Mouse (Mus musculus) limb, embryonic 15.5 days (tissue): ENCODE measurements at regions not wholly inside any gene's neighbourhood (a gene's known extent, or its start where the extent isn't known, plus 50 kb on each side); places are given as distances from the start of the nearest gene placed in this dataset.
"Not testable (repeated sequence)": the region's sequence is repeated elsewhere in the genome, so short reads cannot be mapped to it uniquely, and the experiment has no call there.

ENCODE experiments used
- ATAC-seq: fragments of 200-750 bp; cut with Nextera tagmentation; 2 replicates; pipeline ENCODE4 v1.8.0; 2017; ENCODE audit warnings: low read depth, moderate TSS enrichment; ENCODE audit not compliant: insufficient number of reproducible peaks, low FRiP score, low TSS enrichment
- H3K27ac ChIP-seq: fragments of 300-500 bp; sonication (generic); 2 replicates; pipeline ENCODE4 v1.5.1; 2015; ENCODE audit warnings: moderate library complexity, mild to moderate bottlenecking, inconsistent platforms
- H3K27me3 ChIP-seq: fragments of 300-500 bp; sonication (generic); 2 replicates; pipeline ENCODE4 v1.6.1; 2015; ENCODE audit warnings: inconsistent platforms
- H3K36me3 ChIP-seq: fragments of 300-500 bp; sonication (generic); 2 replicates; pipeline ENCODE4 v1.6.1; 2015; ENCODE audit warnings: inconsistent platforms
- H3K4me1 ChIP-seq: fragments of 300-500 bp; sonication (generic); 2 replicates; pipeline ENCODE4 v1.6.1; 2015; ENCODE audit warnings: inconsistent platforms
- H3K4me2 ChIP-seq: fragments of 300-500 bp; sonication (generic); 2 replicates; pipeline ENCODE4 v1.6.1; 2015; ENCODE audit warnings: mild to moderate bottlenecking, inconsistent platforms
- H3K4me3 ChIP-seq: fragments of 300-500 bp; sonication (generic); 2 replicates; pipeline ENCODE4 v1.5.1; 2015; ENCODE audit warnings: mild to moderate bottlenecking, inconsistent platforms
- H3K9ac ChIP-seq: fragments of 300-500 bp; sonication (generic); 2 replicates; pipeline ENCODE4 v1.6.1; 2015; ENCODE audit warnings: inconsistent platforms
- H3K9me3 ChIP-seq: fragments of 300-500 bp; sonication (generic); 2 replicates; pipeline ENCODE4 v1.6.1; 2016; ENCODE audit warnings: inconsistent platforms
- WGBS: fragments of 180-500 bp; shearing (Covaris S2); methylation state at CpG from one replicate; pipeline ENCODE4 v1.1.7; 2015; 5-methylcytosine and 5-hydroxymethylcytosine counted together

DNA sequence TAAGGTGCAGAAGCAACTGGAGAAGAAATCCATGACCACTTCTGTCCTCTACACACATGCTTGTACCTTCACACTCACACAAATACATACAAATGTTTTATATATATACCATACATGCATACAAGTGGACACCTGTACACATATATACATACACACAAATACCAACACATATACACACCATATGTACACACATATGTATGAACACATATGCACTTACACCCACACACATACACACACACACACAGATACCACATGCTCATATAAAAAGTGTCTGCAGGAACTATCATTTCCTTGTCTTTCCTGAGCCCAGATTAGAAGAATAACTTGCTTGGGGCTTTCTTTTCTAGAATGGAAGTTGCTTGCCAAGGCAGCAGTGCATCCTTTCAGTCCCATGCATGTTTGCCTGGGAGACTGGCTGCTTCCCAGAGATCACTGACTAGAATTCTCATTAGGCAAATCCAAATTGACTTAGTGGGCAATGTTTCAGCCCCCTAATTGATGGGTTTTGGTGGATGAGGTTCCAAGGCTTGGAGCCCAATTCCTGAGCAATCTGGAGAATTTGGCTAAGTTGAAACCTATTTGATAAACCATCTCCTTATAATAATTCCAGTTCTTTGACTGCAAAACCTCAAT is 169.2 kb upstream of the Hddc2 start:
- ATAC-seq: no peak
- Histone ChIP-seq H3K27ac (no peak overlapping the region), H3K4me2 (no peak overlapping the region), H3K4me3 (no peak overlapping the region), H3K36me3 (no peaks in the 10 kb centered on the region), H3K9ac (no peak overlapping the region), H3K4me1 (no peaks in the 10 kb centered on the region), H3K9me3 (no peaks in the 10 kb centered on the region), H3K27me3 (no peaks in the 10 kb centered on the region)

DNA sequence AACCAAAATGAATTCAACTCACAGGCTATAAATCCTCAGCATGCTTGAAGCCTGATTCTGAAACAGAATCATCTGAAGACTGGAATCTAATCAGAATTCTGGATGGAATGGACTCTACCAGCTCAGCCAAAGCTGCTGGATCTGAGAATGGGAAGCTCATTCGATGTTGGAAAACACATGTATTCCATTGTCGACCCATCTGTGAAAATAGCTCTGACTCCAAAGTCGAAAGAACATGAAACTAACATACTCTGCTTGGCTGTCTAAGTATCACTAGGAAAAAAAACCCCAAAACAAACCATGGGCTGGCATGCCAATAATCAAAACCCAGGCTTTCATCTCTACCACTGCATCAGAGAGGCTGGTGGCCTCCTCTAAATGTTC is 168.7 kb upstream of the Hddc2 start:
- Histone ChIP-seq H3K27ac (no peak overlapping the region), H3K36me3 (no peaks in the 10 kb centered on the region), H3K9ac (no peak overlapping the region), H3K4me2 (no peak overlapping the region), H3K9me3 (no peaks in the 10 kb centered on the region), H3K4me3 (no peak overlapping the region), H3K27me3 (no peaks in the 10 kb centered on the region), H3K4me1 (no peaks in the 10 kb centered on the region)
- no peak for ATAC-seq
- 68% methylated on average over 3 of the region's 3 CpGs for WGBS

DNA sequence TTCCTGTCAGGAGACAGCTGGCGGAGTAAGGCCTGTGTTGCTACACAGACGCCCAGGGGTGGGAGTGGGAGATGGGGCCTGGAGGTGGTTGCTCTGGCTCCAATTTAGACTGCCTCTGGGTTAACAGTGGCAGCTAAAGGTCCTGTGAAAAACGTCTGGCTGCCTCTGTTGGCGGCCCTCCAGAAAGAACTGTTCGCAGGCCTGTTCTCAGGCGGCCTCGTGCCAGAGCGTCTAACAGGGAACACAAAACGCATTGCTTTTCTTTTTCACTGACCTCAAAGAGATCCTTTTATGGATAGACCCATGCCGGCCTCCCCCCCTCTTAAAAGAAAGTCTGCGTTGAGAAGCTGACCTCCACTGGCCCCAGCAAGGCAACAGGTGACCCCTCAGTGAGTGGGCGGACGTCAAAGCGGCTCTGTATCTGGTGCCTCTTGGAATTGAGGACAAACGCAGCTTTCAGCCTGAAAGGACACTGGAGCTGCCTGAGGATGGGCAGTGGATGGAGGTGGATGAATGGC is 140.0 kb upstream of the Hddc2 start:
- no peak overlapping the region for H3K4me2 ChIP-seq
- H3K4me1 ChIP-seq: peaks cover 12% of the 10 kb centered on the region
- H3K36me3 ChIP-seq: no peaks in the 10 kb centered on the region
- H3K27ac ChIP-seq: peak overlapping the region; percentile 40
- no peak overlapping the region for H3K4me3 ChIP-seq
- ATAC-seq: peak; percentile 83; the same call in 1 of the 2 replicates
- no peaks in the 10 kb centered on the region for H3K9me3 ChIP-seq
- H3K9ac ChIP-seq: no peak overlapping the region
- WGBS: 28% methylated on average over 15 of the region's 15 CpGs
- no peaks in the 10 kb centered on the region for H3K27me3 ChIP-seq

DNA sequence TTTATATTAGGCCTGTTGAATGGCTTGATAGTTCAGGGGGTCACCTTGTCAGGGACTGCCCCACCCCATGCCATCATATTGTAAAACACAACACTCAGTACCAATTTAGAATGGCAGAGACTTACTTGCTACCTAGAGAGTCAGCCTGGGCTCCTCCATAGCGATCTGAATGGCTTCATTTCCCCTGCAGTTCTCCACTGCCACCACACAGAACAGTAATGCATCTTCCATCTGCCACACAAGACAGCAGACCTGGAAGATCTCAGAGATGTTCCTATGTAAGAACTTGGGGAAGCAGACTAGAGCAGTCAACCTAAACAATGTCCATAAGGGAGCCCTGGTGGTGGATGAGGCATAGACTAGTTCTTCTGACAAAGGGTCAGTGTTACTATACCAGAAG is 123.6 kb upstream of the Hddc2 start:
- no peak for ATAC-seq

DNA sequence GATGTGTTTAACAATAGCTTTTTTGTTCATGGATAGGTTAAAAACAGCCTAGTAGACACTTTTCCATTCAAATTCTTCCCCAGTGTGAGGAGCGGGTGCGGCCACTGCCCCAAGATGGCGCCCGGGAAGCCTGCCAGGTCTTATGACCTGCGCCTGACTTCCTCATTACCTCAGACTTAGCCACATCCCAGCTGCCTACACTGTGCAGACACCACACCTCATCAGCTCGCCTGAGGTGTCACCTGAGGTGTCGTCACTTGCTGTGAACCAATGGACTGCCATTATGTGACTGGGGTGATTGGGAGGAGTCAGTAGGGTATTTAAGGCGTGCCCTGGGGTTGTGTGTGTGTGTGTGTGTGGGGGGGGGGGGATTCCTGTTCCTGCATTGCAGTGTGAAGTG is 101.0 kb upstream of the Hddc2 start:
- not testable (repeated sequence) for H3K27me3 ChIP-seq, H3K4me2 ChIP-seq, H3K4me3 ChIP-seq, H3K9ac ChIP-seq, H3K36me3 ChIP-seq, H3K27ac ChIP-seq, H3K9me3 ChIP-seq, H3K4me1 ChIP-seq, ATAC-seq
- 88% methylated on average over 8 of the region's 8 CpGs for WGBS

More for the DNA sequence above, 123.6 kb upstream of the Hddc2 start:
- H3K9me3 ChIP-seq: no peaks in the 10 kb centered on the region
- H3K27me3 ChIP-seq: no peaks in the 10 kb centered on the region
- no peak overlapping the region for H3K4me3 ChIP-seq
- no peak overlapping the region for H3K9ac ChIP-seq
- H3K27ac ChIP-seq: no peak overlapping the region
- H3K36me3 ChIP-seq: no peaks in the 10 kb centered on the region
- no peaks in the 10 kb centered on the region for H3K4me1 ChIP-seq
- H3K4me2 ChIP-seq: no peak overlapping the region
- 35% methylated on average over 1 of the region's 1 CpGs for WGBS

DNA sequence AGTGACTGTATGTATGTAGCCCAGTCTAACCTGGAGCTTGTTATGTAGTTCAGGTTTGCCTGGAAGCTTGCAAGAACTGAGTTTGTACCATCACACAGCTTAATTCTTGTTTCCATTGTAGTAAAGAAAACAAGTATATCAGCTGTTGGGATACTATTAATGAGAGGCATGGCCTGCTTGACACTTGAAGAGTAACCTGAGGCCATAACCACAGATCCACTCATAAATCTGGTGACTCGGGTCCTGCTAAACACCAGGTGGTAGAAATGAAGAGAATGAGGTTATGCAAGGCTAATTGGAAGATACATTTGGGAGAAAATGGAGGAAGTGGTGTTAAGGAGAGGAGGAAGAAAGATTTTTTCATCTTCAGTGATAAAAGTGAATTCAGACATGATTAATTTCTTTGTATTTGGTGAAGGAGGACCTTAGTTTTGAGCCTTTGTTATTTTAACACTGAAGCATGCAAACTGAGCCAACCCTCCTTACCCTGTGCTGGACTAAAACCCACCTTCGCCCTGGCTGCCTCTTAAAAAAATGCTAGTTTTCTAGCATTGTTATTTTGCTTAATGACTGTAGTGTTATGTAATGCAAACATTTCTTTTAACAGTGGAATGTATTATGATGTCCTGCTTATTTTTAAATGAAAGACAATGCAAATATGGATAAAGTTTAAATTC is 100.3 kb upstream of the Hddc2 start:
- no peaks in the 10 kb centered on the region for H3K4me1 ChIP-seq
- no peaks in the 10 kb centered on the region for H3K27me3 ChIP-seq
- WGBS: 46% methylated on average over 2 of the region's 2 CpGs
- no peaks in the 10 kb centered on the region for H3K9me3 ChIP-seq
- ATAC-seq: no peak
- no peak overlapping the region for H3K4me3 ChIP-seq
- H3K4me2 ChIP-seq: no peak overlapping the region
- no peak overlapping the region for H3K9ac ChIP-seq
- H3K27ac ChIP-seq: no peak overlapping the region
- no peaks in the 10 kb centered on the region for H3K36me3 ChIP-seq

DNA sequence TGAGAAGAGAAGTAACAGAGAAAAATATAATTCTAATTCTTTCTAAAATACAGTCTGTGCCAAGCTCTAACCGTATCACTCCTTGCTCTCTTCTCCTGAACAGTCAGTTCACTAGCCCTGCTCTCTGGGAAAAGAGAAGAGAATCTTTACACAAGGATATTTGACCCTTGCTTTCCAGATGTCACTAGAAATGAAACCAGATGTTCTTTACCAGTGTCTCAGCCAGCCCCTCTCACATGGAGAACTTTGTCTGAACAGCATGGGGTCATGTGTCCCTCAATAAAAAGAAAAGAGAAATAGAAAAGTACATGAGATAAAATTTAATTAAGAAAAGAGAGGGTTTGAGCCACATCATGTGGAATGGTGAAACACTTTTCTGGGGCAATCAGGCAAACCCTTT is 91.3 kb upstream of the Hddc2 start:
- H3K9ac ChIP-seq: no peak overlapping the region

DNA sequence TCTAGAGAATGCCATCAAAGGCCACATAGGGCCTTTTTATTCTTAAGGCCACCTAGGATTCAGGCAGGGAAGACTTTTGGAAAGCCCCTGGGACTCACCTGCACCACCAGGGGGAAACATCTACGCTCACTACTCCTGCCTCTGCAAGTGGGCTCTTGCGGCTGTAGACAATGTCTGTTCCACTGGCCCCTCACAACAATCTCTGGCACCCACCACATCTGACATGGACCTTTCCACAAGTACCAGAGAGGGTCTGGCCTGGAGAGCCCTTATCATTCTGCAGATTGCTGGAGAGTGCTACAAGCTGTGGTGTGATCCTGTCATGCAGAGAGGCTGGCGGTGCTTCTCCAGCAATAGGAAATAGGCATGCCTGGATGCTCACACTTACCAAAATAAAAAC is 84.1 kb upstream of the Hddc2 start:
- no peak overlapping the region for H3K27ac ChIP-seq
- WGBS: 80% methylated on average over 3 of the region's 3 CpGs

More for the DNA sequence above, 91.3 kb upstream of the Hddc2 start:
- no peaks in the 10 kb centered on the region for H3K36me3 ChIP-seq
- H3K4me1 ChIP-seq: no peaks in the 10 kb centered on the region
- H3K27ac ChIP-seq: no peak overlapping the region
- H3K27me3 ChIP-seq: no peaks in the 10 kb centered on the region
- WGBS: 33% methylated on average over 1 of the region's 1 CpGs
- H3K4me3 ChIP-seq: no peak overlapping the region
- no peaks in the 10 kb centered on the region for H3K9me3 ChIP-seq
- no peak for ATAC-seq
- no peak overlapping the region for H3K4me2 ChIP-seq

DNA sequence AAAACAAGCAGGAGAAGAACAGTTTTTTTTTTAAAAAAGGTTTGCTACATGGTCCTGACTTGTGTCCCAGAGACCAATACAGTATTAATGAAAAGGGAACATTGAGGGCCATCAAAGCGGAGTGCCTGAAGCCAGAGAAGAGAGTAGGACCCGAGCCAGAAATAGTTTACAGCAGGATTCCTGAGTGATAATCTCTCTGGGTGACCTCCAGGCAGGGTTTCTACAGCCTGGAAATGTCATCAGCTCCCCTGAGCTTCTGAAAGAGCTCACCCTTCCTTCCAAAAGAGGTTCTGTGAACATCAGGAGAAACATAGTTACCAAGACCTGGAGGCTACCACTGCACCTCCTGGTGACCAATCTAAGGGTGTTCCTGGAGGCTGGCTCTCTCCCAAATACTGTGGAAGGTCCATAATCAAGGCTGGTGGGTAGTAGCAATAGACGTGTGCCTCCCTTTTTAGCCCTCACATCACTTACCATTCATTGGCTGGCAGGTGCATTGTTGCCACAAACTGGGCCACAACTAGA is 70.7 kb upstream of the Hddc2 start:
- Histone ChIP-seq H3K27me3 (no peaks in the 10 kb centered on the region), H3K9ac (no peak overlapping the region), H3K36me3 (no peaks in the 10 kb centered on the region), H3K9me3 (no peaks in the 10 kb centered on the region), H3K4me2 (no peak overlapping the region), H3K27ac (no peak overlapping the region), H3K4me1 (no peaks in the 10 kb centered on the region), H3K4me3 (no peak overlapping the region)
- no peak for ATAC-seq
- 57% methylated on average over 3 of the region's 3 CpGs for WGBS

More for the DNA sequence above, 84.1 kb upstream of the Hddc2 start:
- Histone ChIP-seq H3K9ac (no peak overlapping the region), H3K4me1 (no peaks in the 10 kb centered on the region), H3K4me2 (no peak overlapping the region), H3K27me3 (no peaks in the 10 kb centered on the region), H3K4me3 (no peak overlapping the region), H3K9me3 (no peaks in the 10 kb centered on the region), H3K36me3 (no peaks in the 10 kb centered on the region)
- ATAC-seq: no peak

DNA sequence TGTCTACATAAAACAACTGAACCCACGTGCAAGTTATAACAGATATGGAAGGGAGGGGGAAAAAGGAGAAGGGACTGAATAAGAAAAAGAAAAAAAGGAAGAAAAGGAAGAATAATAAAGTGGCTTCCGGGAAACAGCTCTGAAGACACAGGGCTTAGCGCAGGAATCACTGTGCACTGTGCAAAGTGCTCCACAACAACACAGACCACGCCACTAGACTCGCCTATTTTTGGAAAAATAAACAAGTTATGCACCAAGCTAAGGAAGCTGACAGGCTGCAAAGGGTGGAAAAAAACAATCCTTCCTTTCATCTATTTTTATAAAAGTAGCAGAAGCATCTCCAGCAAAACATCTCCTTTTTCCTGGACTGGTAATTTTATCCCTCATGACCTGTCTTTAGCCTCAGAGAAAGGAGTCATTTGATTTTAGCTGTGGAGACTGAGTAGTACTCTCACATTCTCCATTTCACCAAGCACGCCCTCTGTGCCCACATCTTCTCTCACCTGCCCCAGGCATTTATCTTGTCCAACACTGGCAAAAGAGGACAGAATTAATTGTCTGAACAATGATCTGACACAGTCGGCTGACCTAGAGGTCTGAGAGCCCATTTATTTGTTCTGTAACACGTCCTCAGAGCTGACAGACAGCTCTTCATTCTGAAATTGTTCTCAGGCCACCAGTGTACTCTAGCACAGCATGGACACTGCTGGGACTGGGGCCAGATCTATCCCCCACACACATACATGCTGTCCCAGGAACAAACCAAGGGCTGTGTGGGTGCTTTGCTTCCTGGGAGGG is 60.4 kb upstream of the Hddc2 start:
- Histone ChIP-seq H3K27ac (no peak overlapping the region), H3K9ac (no peak overlapping the region), H3K27me3 (no peaks in the 10 kb centered on the region), H3K36me3 (no peaks in the 10 kb centered on the region), H3K4me1 (no peaks in the 10 kb centered on the region), H3K4me2 (no peak overlapping the region), H3K9me3 (no peaks in the 10 kb centered on the region), H3K4me3 (no peak overlapping the region)
- 63% methylated on average over 8 of the region's 8 CpGs for WGBS
- no peak for ATAC-seq

DNA sequence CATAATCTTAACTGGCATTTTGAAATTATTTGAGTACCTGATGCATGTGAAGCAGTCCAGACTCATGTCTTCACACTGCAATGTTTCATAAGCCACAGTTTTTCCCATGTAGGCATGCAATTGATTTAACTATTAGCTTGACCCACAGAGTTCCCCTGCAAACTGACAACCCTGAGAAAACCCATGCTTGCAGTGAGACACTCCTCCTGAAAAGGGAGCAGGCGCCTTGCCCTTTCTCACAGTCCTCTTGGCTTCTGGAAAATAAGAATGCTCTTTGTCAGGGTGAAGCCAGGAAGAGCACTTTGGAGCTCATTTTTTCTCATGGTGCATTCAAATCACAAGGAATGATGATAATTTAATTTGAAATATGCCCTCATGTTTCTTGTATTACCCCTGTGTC is 56.2 kb upstream of the Hddc2 start:
- H3K4me1 ChIP-seq: no peaks in the 10 kb centered on the region
- 85% methylated on average over 1 of the region's 1 CpGs for WGBS
- H3K27me3 ChIP-seq: no peaks in the 10 kb centered on the region
- H3K4me2 ChIP-seq: no peak overlapping the region
- H3K27ac ChIP-seq: no peak overlapping the region
- H3K9me3 ChIP-seq: no peaks in the 10 kb centered on the region
- H3K36me3 ChIP-seq: no peaks in the 10 kb centered on the region
- H3K9ac ChIP-seq: no peak overlapping the region
- no peak for ATAC-seq
- no peak overlapping the region for H3K4me3 ChIP-seq

DNA sequence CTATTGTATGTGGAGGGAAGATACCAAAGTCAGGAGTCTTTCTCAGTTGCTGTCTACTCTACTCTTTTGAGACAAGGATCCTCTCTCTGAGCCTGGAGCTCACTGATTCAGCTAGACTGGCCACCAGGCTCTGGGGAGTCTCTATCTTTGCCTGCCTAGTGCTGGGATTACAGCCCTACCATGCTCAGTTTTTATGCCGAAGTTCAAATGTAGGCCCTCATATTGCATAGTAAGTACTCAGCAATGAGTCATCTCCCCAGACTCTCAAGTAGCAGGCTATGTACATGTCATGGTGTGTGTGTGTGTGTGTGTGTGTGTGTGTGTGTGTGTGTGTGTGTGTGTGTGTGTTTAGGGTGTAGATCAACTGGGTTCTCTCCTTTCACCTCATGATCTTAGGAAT is 55.6 kb upstream of the Hddc2 start:
- no peak for ATAC-seq
- 93% methylated on average over 1 of the region's 1 CpGs for WGBS
- H3K4me3 ChIP-seq: no peak overlapping the region

More for the DNA sequence above, 55.6 kb upstream of the Hddc2 start:
- H3K9ac ChIP-seq: no peak overlapping the region
- H3K27ac ChIP-seq: no peak overlapping the region
- H3K9me3 ChIP-seq: no peaks in the 10 kb centered on the region
- H3K36me3 ChIP-seq: no peaks in the 10 kb centered on the region
- no peak overlapping the region for H3K4me2 ChIP-seq
- H3K27me3 ChIP-seq: no peaks in the 10 kb centered on the region
- no peaks in the 10 kb centered on the region for H3K4me1 ChIP-seq
